Mouse (Mus musculus) megakaryocyte, embryonic 14.5 days (primary cell): ENCODE data around the gene Glis2.

Source experiments
- FLI1 ChIP-seq: IDR thresholded peaks from 2 replicates; pipeline ENCODE4 v1.6.1; 2012; ENCODE audit warnings: low read length, inconsistent platforms, mixed read lengths
- GATA1 ChIP-seq: IDR thresholded peaks from 3 replicates; pipeline ENCODE4 v1.6.1; 2012; ENCODE audit warnings: mixed read lengths, low read length, inconsistent platforms, borderline replicate concordance

DNA sequence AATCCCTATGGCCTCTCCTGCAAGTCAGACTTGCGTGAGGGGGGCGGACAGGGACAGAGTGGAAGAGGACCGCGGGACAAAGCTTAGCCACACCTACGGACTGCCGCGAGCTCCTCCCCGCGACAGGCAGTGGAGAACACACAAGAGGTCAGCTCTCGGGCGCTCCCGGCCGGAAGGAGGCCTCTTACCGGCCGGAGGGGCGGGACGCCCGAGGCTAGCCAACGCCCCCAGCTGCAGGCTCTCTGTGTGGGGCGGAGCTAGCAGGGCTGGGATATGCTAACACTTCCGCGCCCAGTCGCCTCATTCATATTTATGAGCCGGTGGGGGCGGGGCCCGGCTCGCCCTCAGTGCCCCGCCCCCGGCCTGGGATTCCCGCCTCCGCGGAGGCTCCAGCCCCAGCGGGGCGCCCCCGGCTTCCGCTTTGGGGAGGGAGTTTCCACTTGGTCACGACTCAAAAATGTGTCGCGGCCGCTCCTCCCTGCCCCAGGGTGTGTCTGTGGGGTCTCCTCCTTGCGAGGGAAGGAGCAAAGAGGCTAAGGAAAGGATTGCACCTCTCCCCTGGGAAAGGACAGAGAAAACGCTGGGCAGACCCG lies 7.9 kb upstream of the Glis2 start:
- TF ChIP-seq GATA1 (no peak), FLI1 (peak; percentile 45; the same call in 1 of the 2 replicates)
